Mouse (Mus musculus): ENCODE data around the gene Ncbp1. TPM values are rescaled to one million over a fixed set of nuclear protein-coding genes. Genes with fewer than 3 reads are reported as not detected.

Gene Ncbp1
- total and polyA plus RNA-seq, 2 experiments: 12.0 to 17.3 TPM

- no peaks in the 10 kb centered on the region for H3K27me3 ChIP-seq (ENCODE audit: control insufficient read depth, insufficient read depth, low read length)
- DNase-seq (ENCODE audit: extremely low read depth, low read depth, low spot score): no peak
- H3K79me2 ChIP-seq (ENCODE audit: control insufficient read depth, insufficient read depth, low read length): no peaks in the 10 kb centered on the region
- no peak overlapping the region for H3K27ac ChIP-seq (replicated peaks; ENCODE audit: insufficient read depth, low read depth, low read length)
- no peak for TF ChIP-seq POLR2A (IDR thresholded peaks at IDR 0.05; ENCODE audit: extremely low read depth, insufficient read depth, low read length)
- no peak for TF ChIP-seq CTCF (IDR thresholded peaks at IDR 0.05; ENCODE audit: low read depth, low read length)
- H3K9ac ChIP-seq (ENCODE audit: low read depth, low read length): no peak overlapping the region
- WGBS: 93% methylated on average over 8 of the region's 8 CpGs
- peaks cover 11% of the 10 kb centered on the region; the same call in 1 of the 2 replicates for H3K36me3 ChIP-seq (ENCODE audit: control insufficient read depth, insufficient read depth, low read length)
- no peaks in the 10 kb centered on the region for H3K4me1 ChIP-seq (ENCODE audit: control insufficient read depth, insufficient read depth, low read length)
- H3K4me3 ChIP-seq (ENCODE audit: insufficient read depth, low read depth, low read length): no peak overlapping the region
Measured at GRCm38 (mm10) chr4:46110084-46110483, 28.3 kb upstream of the Ncbp1 start.

GRCm38 (mm10) chr4:46111361-46111760, 27.1 kb upstream of the Ncbp1 start:
- WGBS: 66% methylated on average over 3 of the region's 3 CpGs
- Histone ChIP-seq H3K27me3 (ENCODE audit: control insufficient read depth, insufficient read depth, low read length) (no peaks in the 10 kb centered on the region), H3K9ac (ENCODE audit: low read depth, low read length) (no peak overlapping the region), H3K4me1 (ENCODE audit: control insufficient read depth, insufficient read depth, low read length) (no peaks in the 10 kb centered on the region), H3K27ac (replicated peaks; ENCODE audit: insufficient read depth, low read depth, low read length) (no peak overlapping the region), H3K79me2 (ENCODE audit: control insufficient read depth, insufficient read depth, low read length) (no peaks in the 10 kb centered on the region), H3K4me3 (ENCODE audit: insufficient read depth, low read depth, low read length) (no peak overlapping the region), H3K36me3 (ENCODE audit: control insufficient read depth, insufficient read depth, low read length) (peaks cover 21% of the 10 kb centered on the region)
- TF ChIP-seq POLR2A (IDR thresholded peaks at IDR 0.05; ENCODE audit: extremely low read depth, insufficient read depth, low read length): no peak
- TF ChIP-seq CTCF (IDR thresholded peaks at IDR 0.05; ENCODE audit: low read depth, low read length): no peak
- no peak for DNase-seq (ENCODE audit: extremely low read depth, low read depth, low spot score)

DNA sequence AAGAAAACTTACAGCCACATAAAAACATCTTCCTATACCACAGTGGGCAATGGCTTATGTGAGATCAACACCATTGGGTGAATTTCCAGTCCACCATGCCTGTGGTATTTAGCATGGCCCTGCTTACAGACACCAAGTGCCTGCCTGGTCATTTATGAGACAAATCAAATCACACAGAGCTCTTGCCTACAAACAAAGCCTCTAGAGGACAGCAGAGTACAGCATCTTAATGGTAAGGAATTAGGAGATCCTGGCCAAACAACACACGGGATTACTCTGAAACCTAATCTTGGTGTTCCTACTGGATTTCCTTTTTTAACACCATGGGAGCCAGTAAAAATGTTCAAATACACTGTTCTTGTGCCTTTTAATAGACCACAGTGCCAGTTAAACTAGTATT, 23.1 kb upstream of the Ncbp1 start:
- no peaks in the 10 kb centered on the region for H3K4me1 ChIP-seq (ENCODE audit: control insufficient read depth, insufficient read depth, low read length)
- no peak for TF ChIP-seq CTCF (IDR thresholded peaks at IDR 0.05; ENCODE audit: low read depth, low read length)
- H3K27me3 ChIP-seq (ENCODE audit: control insufficient read depth, insufficient read depth, low read length): no peaks in the 10 kb centered on the region
- peaks cover 46% of the 10 kb centered on the region for H3K36me3 ChIP-seq (ENCODE audit: control insufficient read depth, insufficient read depth, low read length)
- no peak overlapping the region for H3K27ac ChIP-seq (replicated peaks; ENCODE audit: insufficient read depth, low read depth, low read length)
- no peak overlapping the region for H3K9ac ChIP-seq (ENCODE audit: low read depth, low read length)
- 82% methylated on average over 1 of the region's 1 CpGs for WGBS
- no peak for DNase-seq (ENCODE audit: extremely low read depth, low read depth, low spot score)
- no peak overlapping the region for H3K4me3 ChIP-seq (ENCODE audit: insufficient read depth, low read depth, low read length)
- no peaks in the 10 kb centered on the region for H3K79me2 ChIP-seq (ENCODE audit: control insufficient read depth, insufficient read depth, low read length)

DNA sequence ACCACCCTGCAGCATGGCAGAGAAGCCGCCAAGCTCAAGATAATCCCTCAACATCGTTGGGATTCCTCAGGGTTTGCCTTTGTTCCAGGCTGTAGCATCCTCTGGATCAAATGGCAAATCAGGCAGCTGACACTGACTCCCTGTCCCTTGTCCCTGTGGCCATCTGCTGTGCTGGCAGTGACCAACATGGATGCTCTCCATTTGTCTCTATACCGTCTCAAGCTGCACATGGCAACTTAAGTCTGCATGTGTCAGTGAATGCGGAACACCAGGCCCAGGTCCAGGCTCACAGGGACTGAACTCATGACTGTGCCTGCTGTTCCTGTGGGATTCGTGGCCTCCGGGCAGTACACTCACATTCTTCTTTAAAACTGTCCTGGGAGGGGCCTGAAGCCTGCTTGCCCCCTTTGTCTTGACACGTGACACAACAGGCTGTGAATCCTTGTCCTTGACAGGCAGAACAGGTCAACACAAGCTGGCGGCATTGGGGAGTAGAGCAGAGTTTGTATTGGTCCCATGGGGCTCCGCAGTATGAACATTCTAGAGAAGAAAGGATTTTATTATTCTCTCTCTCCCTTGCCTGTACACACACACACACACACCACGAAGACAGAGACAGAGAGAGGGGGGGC, 21.8 kb upstream of the Ncbp1 start:
- Histone ChIP-seq H3K4me3 (ENCODE audit: insufficient read depth, low read depth, low read length) (no peak overlapping the region), H3K9ac (ENCODE audit: low read depth, low read length) (no peak overlapping the region), H3K27me3 (ENCODE audit: control insufficient read depth, insufficient read depth, low read length) (no peaks in the 10 kb centered on the region), H3K4me1 (ENCODE audit: control insufficient read depth, insufficient read depth, low read length) (no peaks in the 10 kb centered on the region), H3K27ac (replicated peaks; ENCODE audit: insufficient read depth, low read depth, low read length) (no peak overlapping the region), H3K79me2 (ENCODE audit: control insufficient read depth, insufficient read depth, low read length) (no peaks in the 10 kb centered on the region), H3K36me3 (ENCODE audit: control insufficient read depth, insufficient read depth, low read length) (peaks cover 59% of the 10 kb centered on the region)
- DNase-seq (ENCODE audit: extremely low read depth, low read depth, low spot score): no peak
- WGBS: 90% methylated on average over 10 of the region's 10 CpGs
- TF ChIP-seq CTCF (IDR thresholded peaks at IDR 0.05; ENCODE audit: low read depth, low read length): no peak
- no peak for TF ChIP-seq POLR2A (IDR thresholded peaks at IDR 0.05; ENCODE audit: extremely low read depth, insufficient read depth, low read length)

DNA sequence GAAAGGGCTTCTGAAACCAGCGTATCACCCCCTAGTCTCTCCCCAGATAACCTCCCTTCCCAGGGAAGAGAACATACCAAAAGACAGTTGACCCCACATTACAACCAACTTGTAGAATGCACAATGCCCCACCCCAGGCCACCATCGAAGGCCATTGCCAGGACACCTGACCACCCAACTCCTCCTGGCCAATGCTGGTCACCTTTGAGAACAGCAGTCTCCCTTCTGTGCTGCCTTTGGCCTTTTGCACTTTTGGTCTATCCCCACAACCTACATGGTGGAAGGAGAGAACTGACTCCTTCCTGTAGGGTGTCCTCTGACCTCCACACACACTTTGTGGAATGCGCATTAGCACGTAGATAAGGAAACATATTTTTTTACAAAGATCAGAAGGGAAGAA, 20.9 kb upstream of the Ncbp1 start:
- H3K4me3 ChIP-seq (ENCODE audit: insufficient read depth, low read depth, low read length): no peak overlapping the region
- H3K79me2 ChIP-seq (ENCODE audit: control insufficient read depth, insufficient read depth, low read length): no peaks in the 10 kb centered on the region
- H3K27ac ChIP-seq (replicated peaks; ENCODE audit: insufficient read depth, low read depth, low read length): no peak overlapping the region
- H3K4me1 ChIP-seq (ENCODE audit: control insufficient read depth, insufficient read depth, low read length): no peaks in the 10 kb centered on the region
- H3K36me3 ChIP-seq (ENCODE audit: control insufficient read depth, insufficient read depth, low read length): peaks cover 64% of the 10 kb centered on the region
- no peak overlapping the region for H3K9ac ChIP-seq (ENCODE audit: low read depth, low read length)
- no peak for TF ChIP-seq CTCF (IDR thresholded peaks at IDR 0.05; ENCODE audit: low read depth, low read length)
- no peak for DNase-seq (ENCODE audit: extremely low read depth, low read depth, low spot score)
- WGBS: 90% methylated on average over 4 of the region's 4 CpGs
- H3K27me3 ChIP-seq (ENCODE audit: control insufficient read depth, insufficient read depth, low read length): no peaks in the 10 kb centered on the region

DNA sequence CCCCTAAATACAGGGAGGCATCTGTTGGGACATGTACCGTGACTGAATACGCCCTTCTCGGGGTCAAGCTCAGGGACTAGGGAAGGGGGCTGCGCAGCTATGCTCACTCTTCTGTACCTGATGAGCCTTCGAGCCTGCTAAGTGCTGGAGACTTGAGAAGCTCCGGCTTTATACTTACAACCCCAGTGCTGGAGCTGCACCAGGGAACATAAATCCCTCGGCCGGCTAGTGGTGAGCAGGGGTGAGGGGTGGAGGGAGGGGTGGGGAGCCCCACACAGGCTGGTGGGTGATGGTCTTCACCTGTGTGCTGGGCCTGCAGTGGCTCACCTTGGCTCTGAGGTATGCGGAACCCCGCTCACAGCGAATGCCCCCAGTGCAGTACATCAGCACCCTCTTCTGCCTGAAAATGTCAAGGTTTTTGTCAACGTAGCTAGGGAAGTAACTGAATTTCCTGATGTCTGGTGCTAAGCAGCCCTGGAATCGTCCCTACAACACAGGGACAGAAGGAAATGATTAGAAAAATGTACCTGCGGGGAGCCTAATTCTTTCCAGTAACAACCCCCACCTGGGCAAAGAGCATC, 18.8 kb upstream of the Ncbp1 start:
- Histone ChIP-seq H3K36me3 (ENCODE audit: control insufficient read depth, insufficient read depth, low read length) (peaks cover 71% of the 10 kb centered on the region), H3K79me2 (ENCODE audit: control insufficient read depth, insufficient read depth, low read length) (no peaks in the 10 kb centered on the region), H3K9ac (ENCODE audit: low read depth, low read length) (no peak overlapping the region), H3K27ac (replicated peaks; ENCODE audit: insufficient read depth, low read depth, low read length) (no peak overlapping the region), H3K27me3 (ENCODE audit: control insufficient read depth, insufficient read depth, low read length) (no peaks in the 10 kb centered on the region), H3K4me1 (ENCODE audit: control insufficient read depth, insufficient read depth, low read length) (no peaks in the 10 kb centered on the region), H3K4me3 (ENCODE audit: insufficient read depth, low read depth, low read length) (no peak overlapping the region)
- TF ChIP-seq POLR2A (IDR thresholded peaks at IDR 0.05; ENCODE audit: extremely low read depth, insufficient read depth, low read length) (no peak), CTCF (IDR thresholded peaks at IDR 0.05; ENCODE audit: low read depth, low read length) (no peak)
- DNase-seq (ENCODE audit: extremely low read depth, low read depth, low spot score): no peak
- WGBS: 97% methylated on average over 14 of the region's 14 CpGs

Data from liver, adult 2 months (tissue).